Mouse (Mus musculus): ENCODE results near the gene Sntg2.

- TF ChIP-seq GATA1 (IDR thresholded peaks at IDR 0.05; ENCODE audit: low read length): no peak
- TF ChIP-seq TAL1 (IDR thresholded peaks at IDR 0.05; ENCODE audit: low read length): no peak
These were observed 209.2 kb downstream of the Sntg2 start for GRCm38 (mm10) chr12:30164005-30164404.
